Mouse (Mus musculus) bone marrow macrophage, adult 2 months (primary cell): Measurements from ENCODE around the gene Crtac1.

Source experiments
- CTCF ChIP-seq: IDR thresholded peaks from 2 replicates; pipeline ENCODE4 v1.5.1; 2012; ENCODE audit warnings: low read depth, mild to moderate bottlenecking, low read length, moderate library complexity
- POLR2A ChIP-seq: IDR thresholded peaks from 2 replicates; pipeline ENCODE4 v1.6.1; 2012; ENCODE audit warnings: mild to moderate bottlenecking, low read depth, low read length, borderline replicate concordance

DNA sequence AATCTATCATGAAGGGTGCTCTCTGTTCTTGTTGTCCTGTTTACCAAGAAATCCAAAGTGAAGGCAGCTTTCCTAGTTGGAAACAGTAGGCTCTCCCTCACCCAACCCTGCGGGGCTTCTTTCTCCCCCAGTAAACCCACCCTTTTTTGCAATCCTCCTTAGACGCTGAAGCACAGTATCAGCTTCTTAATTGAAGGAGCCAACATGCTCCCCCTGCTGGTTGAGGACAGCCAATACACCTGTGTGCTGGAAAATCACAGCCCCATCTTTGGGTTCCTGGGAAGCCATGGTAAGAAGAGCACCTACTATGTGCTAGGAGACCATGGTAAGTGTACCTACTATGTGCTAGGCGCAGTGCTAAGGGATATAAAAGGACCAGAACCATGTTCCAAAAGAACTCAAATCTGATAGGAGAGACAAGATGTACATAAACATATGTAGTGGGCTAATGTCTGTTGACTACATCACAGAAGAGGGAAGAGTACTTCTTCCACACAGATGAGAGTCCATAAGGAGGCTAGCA is 12.4 kb upstream of the Crtac1 start:
- TF ChIP-seq CTCF (peak; percentile 79), POLR2A (no peak)
